Mouse (Mus musculus) layer of hippocampus, postnatal 14 days (tissue): ENCODE measurements around the gene Chp2. TPM values are rescaled to one million over a fixed set of nuclear protein-coding genes. Genes with fewer than 3 reads are reported as not detected.
A peak's percentile ranks its signal among the peaks of the same experiment; 100 is the strongest.
"Not testable (repeated sequence)": the region's sequence is repeated elsewhere in the genome, so short reads cannot be mapped to it uniquely, and the experiment has no call there.

Source experiments
- DNase-seq, 2 experiments: peaks; one replicate each; pipeline ENCODE4 v3.0.0; 2021 to 2022; ENCODE audit warnings: low spot score in 2 of 2, mixed read lengths in 1 of 2
- total RNA-seq, 2 experiments: library from RNA; stranded (reverse); gene quantifications; 2 replicates each; pipeline ENCODE4 v1.2.3; 2021

The Chp2 gene
- total RNA-seq, 2 experiments from 2014 or later, result 2.4 to 2.7 TPM

GRCm38 (mm10) chr7:122240413-122241119 is 21.3 kb downstream of the Chp2 start:
- DNase-seq, result no peak

DNA sequence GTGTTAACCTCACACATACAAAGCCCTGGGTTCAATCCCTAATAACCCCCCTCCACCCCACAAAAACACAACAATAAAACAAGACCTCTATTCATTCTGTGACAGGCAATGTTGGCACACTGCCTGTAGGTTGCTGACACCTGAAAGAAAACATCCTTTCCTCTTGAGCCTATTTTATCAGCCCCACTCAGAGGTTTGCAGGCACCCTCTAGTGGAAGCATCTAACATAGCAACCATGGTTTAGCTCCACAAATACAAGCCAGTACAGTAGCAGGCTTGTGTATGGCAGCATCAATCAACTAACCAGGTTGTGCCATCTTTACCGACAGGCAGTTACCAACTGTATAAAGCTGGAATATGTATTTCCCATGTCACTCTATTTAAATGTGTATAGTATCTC is 23.0 kb downstream of the Chp2 start:
- DNase-seq, result peak; percentile 28 to 55

DNA sequence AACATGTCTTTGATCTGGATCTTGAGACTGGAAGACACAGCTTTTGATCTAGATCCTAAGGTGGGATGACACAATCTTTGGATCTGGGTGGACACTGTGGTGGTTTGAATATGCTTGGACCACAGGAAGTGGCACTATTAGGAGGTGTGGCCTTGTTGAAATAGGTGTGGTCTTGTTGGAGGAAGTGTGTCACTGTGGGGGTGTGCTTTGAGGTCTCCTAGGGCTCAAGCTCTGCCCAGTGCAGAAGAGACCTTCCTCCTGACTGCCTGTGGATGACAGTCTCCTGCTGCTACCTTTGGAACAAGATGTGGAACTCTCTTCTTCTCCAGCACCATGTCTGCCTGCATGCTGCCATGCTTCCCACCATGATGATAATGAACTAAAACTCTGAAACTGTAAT is 23.4 kb downstream of the Chp2 start:
- not testable (repeated sequence) for DNase-seq

GRCm38 (mm10) chr7:122244166-122244565 is 24.9 kb downstream of the Chp2 start:
- no peak for DNase-seq

GRCm38 (mm10) chr7:122244584-122244983 is 25.3 kb downstream of the Chp2 start:
- no peak for DNase-seq

- DNase-seq, result no peak
Observed at GRCm38 (mm10) chr7:122245976-122246375, 26.7 kb downstream of the Chp2 start.

- DNase-seq, result no peak
Observed at GRCm38 (mm10) chr7:122247254-122247864, 28.1 kb downstream of the Chp2 start.

GRCm38 (mm10) chr7:122249321-122249821 is 30.1 kb downstream of the Chp2 start:
- peak in 1 of 2 experiments; percentile 9 for DNase-seq

GRCm38 (mm10) chr7:122251197-122252011 is 32.1 kb downstream of the Chp2 start:
- DNase-seq, result peak; percentile 77 to 80

GRCm38 (mm10) chr7:122256722-122257121 is 37.4 kb downstream of the Chp2 start:
- DNase-seq, result no peak

- no peak for DNase-seq
Observed at GRCm38 (mm10) chr7:122258521-122258920, 39.2 kb downstream of the Chp2 start.

DNA sequence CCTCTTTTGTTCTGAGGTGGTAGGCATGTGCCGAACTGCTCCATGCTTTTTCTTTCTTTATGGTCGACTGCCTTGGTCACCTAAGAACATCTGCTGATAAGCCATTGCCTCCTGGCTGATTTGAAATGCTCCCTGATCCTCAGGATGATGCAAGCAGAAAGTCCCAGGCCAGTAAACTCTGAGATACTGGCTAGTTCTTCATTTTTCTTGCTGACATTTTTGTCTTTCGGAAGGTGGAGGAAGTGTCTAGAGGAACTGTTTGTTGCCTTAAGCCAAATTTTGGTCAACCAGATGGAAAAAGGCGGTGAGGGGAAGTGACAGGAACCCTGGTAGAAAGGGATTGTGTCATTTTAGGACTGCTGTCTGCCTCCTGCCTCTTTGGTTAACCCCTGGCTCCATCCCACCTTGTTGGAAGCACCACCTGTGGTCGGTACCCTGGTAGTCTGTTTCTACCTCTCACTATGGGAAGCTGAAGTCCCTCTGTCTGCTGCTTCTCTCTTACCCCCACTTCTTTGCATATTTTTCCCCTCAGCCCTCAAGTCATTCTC is 40.8 kb downstream of the Chp2 start:
- no peak for DNase-seq

- DNase-seq, result no peak
Observed at GRCm38 (mm10) chr7:122268983-122269486, 49.7 kb downstream of the Chp2 start.

DNA sequence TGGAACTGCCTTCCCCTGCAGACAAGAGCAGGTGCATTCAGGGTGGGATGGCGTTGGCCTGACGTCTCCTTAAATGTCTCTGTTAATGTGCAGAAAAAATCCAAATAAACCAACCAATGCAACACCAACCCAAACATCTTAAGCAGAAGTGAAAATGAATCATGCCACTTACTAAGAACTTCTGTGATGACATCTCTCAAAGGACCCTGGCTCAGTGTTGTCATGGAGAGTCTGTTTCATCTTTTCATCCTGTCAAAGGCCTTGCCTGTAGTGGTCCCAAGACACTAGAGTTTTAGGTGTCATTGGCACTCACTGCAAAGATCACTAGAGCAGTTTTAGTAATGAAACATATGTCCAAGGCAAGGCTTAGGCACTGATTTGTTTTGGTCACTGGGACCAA is 53.0 kb downstream of the Chp2 start:
- DNase-seq, result no peak

Other genes with a start within 250 kb of the Chp2 start
- gene Cog7, start 237.8 kb upstream of the Chp2 start, total RNA-seq, result 10 to 100 TPM; 32.7 to 33.9 TPM
- 10 to 100 TPM; 29.2 to 29.7 TPM for gene Gga2, start 198.3 kb upstream of the Chp2 start, total RNA-seq
- 10 to 100 TPM; 64.2 to 65.1 TPM for gene Ubfd1, start 152.3 kb upstream of the Chp2 start, total RNA-seq
- gene Ears2, start 152.2 kb upstream of the Chp2 start, total RNA-seq, result 1 to 10 TPM; 7.7 to 9.5 TPM
- 100 to 1,000 TPM; 308 TPM for gene Ndufab1, start 117.6 kb upstream of the Chp2 start, total RNA-seq
- gene Palb2, start 86.5 kb upstream of the Chp2 start, total RNA-seq, result 1 to 10 TPM; 1.7 to 2.3 TPM
- 100 to 1,000 TPM; 101 to 110 TPM for gene Dctn5, start 86.5 kb upstream of the Chp2 start, total RNA-seq
- gene Plk1, start 60.1 kb upstream of the Chp2 start, total RNA-seq, result 1 to 10 TPM; 2.3 to 2.8 TPM
- gene Ern2, start 33.3 kb upstream of the Chp2 start, total RNA-seq, result 1 to 10 TPM in 1 of 2 experiments, under 1 TPM in 1; 0.65 to 1.0 TPM
- 100 to 1,000 TPM; 701 to 769 TPM for gene Prkcb, start 69.3 kb downstream of the Chp2 start, total RNA-seq